Mouse (Mus musculus) spleen, adult 12 weeks (tissue): ENCODE measurements around the gene 4930469K13Rik.
A peak's percentile ranks its signal among the peaks of the same experiment; 100 is the strongest.

Experiments
- DNase-seq: peaks from one replicate; pipeline ENCODE4 v3.0.0; 2022; ENCODE audit warnings: low spot score

4930469K13Rik gene

DNA sequence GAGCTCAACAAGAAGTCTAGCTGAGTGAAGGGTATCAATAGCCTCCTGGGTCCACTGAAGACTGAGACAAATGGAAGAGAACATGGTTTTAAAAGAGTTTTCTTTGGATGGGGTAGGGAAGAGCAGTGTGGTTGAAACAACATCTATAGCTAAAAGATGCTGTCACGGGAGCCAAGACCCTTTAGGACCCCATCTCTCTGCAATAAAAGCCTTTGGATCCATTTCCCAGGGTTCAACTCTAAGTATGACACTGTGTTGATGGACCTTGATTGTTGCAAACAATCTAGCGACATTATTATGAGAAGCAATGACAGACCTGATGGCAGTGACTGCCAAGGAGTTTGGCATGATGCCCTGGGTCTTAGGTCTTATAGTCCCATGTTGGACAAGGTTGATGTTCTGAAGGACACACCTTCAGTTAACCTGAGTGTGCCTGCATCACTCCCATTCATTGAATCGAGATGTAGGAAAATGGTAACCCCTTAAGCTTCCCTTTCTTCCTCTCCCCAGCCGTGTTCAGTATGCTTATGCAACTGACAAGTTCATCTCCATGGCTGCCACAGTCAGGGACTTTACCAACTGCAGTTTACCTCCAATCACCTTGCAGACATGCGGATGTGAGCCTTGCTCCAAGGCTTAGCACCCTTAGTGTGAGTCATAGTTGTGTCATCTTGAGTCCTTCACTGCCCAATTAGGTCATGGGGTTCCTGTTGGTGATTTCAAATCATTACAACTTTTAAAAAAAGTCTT, 62.3 kb downstream of the 4930469K13Rik start:
- DNase-seq = no peak

DNA sequence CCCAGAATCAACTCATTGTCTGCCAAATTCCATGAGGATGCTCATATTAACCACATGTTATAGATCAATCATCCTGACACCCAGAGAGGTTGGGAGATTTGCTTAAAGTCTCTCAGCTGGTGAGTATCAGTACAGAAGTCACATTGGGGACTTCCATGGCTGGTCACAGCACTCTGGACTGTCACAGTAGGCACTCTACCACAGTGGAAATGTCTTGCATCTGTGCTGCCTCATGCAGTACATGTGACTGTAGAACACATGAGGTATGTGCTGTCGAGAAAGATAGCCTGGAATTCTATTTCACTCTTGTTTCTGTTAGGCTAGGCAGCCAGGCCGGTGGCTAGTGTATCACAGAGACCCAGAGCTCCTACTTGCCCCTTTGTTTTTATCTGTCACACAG, 63.6 kb downstream of the 4930469K13Rik start:
- DNase-seq = no peak

DNA sequence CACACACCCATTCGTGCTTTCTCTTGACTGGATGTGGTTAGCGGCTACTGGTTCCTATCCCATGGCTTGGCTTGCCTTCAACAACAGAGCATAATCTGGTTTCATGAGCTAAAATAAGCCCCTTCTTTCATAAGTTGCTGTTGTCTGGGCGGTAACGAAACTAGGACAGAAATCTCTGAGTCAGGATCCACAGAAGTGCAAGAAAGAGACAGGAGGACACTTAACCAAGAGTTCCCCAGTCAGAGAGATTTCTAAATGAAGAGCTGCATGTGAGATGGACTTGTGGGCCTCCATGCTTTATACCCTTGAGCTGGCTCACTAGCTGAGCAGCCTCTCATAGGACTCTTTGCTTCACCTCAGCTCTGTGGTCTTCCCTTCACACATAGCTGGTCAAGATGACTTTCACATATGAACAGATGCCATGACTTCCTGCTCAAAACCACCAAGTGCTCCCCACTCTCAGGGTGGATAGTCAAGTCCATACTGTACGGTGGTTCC, 64.3 kb downstream of the 4930469K13Rik start:
- no peak for DNase-seq

DNA sequence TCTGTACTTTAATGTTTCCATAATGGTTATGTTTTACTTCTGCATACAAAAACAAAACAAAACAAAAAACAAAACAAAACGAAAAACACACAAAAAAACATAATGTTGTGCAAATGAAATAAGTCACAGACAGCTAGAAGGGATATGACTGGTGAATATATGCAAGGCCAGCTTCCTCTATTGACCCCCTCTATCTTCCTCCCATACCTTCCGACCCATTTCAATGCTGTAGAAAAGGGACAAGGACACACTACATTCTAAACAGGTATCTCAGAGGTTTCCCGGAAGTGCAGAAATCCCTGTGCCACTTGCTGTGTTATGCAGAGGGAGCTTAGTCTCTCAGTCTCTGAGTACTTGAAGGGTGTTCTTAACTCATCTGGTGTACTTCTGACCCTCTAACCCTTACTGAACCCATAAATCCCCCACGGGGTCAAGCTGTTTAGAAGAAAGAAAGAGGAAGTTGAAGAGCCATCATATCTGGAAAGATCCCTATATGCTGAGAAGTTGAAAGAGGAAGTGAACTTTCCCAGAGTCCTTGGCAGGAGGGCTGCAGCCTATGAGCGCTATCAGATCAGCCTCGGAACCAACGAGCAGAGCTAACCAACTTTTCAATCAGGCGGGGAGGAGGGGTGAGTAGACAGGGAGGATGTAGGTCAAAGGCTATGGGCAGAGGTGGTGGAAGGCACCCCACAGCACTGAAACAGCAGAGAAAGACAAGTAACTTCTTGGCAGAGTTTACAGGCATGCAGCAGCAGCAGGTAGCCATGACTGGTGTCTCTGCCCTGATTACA, 67.1 kb downstream of the 4930469K13Rik start:
- DNase-seq = peak; percentile 26

DNA sequence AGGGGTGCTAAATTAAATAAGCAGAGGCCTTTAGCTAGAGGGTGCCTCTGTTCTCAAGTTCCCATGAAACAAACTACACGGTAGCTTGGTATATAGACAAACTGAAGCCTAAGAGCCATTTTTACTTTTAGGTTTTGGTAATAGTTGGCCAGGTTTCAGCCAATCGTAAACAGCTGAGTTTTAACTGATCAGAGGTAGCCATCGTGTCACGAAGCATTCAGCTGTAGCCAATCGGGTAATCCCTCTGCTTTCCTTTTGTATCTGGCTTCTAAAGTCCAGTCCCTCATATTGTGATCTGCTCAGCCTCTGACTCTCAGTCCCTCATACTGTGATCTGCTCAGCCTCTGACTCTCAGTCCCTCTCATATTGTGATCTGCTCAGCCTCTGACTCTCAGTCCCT, 68.7 kb downstream of the 4930469K13Rik start:
- DNase-seq = no peak

DNA sequence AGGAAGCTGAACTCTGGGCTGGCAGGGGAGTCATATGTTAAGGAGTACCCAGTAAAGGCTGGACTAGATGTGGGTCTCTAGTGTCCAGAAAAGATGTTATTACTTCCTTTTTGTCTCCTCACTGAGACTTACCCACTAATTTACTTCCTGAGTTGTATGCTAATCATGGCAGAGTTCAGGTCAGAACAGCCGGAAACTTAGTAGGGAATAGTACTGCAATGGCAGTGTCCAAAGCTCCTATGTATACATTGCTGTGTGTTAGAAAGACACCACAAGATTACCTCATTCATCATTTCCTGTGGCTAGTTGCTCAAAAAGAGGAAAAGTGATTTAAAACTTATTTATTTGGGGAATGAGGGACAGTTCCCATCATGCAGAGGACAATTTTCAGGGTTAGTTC, 73.3 kb downstream of the 4930469K13Rik start:
- no peak for DNase-seq

DNA sequence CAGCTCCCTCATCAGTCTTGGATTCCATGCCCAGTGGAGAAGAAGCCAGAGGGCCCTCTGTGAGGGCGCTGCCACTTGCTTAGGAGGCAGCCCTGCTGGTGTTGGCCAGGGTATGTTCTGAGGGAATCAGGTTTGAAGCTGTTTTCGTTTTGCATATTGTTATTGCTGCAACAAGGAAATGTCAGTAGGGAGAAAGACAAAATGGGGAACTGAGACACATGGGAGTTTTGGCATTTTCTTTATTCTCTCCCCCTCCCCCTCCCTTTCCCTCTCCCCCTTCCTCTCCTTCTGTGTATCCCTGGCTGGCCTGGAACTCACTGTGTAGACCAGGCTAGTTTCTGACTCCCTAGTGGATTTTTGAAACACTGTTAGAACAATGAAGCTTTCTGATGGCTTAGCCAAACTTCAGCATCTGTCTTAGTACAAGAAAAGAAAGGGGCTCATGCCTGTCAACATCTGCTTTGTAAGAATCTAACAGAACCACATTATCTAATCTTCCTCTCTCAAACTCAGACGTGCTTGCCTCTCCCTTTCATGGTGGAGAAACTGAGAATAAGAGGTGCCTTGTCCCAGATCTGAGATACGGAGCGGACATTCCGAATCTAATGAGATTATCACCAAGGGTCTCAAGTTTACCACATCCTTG, 86.2 kb downstream of the 4930469K13Rik start:
- no peak for DNase-seq

DNA sequence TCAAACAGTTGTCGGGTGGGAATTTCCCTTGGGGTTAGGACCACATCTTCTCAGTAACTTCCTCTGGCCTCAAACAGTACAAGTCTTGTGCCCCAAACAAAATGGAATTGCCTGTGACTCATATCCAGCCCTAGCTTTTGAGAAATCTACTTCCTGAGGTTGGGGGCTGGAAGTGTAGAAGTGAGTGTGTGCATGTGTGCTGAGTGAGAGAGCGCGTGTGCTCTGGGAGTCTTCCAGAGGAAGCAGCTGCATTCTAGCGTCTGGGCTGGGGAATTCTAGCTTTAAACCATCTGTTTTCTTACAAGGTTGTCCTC, 87.5 kb downstream of the 4930469K13Rik start:
- no peak for DNase-seq

DNA sequence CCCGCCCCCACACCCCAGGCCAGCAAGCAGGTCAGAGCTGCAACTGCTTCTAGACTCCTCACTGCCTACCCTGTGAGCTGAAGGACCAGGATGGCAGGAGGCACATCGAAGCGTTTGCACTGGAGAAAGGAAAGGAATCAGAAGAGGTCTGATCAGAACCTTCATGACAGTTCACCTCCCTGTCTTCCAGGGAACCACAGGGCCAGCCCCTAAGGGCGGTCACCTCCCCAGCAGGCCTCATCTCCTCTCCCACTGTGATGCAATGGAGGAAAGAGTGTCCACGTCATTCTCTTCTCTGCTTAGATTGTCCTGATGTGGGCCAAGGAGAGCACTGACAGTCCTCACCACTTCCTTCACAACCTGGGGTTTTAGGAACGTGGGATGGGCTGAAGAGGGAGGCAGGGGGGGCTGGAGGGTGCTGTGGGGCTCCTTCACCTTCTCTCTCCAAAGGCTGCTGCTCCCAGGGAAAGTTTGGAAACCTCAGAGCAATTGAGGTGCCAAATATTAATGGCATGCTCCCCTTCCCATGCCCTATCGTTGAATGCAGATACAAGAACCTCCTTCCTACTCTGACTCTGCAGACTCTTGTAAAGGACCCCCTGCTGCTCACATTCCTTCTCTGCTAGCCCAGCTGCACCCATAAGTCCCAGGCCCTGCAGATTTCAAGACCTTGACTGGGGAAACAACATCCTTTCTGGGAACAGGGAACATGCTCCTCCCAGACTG, 88.1 kb downstream of the 4930469K13Rik start:
- DNase-seq = no peak

DNA sequence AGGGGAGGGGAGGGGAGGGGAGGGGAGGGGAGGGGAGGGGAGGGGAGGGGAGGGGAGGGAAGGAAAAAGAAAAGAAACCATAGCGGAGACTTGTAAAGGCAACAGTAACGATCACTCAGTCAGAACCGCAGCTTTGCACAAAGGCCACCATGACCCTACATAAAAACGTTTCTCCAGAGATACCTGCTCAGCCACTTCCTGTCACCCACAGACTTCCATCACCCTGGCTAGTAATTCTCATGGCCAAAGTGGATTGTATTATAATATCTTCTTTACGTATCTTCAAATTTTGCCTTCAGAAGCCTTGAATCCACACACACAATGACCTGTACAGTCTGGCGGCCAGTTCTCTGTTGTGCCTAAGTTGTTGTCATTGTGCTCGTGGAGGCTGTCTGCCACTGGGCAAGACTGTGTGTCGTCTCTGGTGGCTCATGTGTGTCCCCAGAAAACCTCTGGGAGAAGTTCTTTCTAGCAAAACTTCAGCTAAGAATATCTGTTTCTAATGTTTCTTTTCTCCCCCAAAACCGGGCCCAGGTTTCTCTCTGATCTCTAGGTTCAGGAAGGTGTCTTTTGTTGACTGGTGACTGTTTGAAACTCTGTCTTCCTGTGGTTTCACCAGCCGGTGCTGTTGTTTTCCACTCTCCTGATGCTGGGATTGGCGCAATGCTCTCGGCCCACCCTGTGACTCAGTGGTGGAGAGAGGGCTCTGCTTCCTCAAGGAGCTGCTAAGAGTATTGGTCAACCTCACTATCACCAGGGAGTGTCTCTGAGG, 88.9 kb downstream of the 4930469K13Rik start:
- DNase-seq = no peak

DNA sequence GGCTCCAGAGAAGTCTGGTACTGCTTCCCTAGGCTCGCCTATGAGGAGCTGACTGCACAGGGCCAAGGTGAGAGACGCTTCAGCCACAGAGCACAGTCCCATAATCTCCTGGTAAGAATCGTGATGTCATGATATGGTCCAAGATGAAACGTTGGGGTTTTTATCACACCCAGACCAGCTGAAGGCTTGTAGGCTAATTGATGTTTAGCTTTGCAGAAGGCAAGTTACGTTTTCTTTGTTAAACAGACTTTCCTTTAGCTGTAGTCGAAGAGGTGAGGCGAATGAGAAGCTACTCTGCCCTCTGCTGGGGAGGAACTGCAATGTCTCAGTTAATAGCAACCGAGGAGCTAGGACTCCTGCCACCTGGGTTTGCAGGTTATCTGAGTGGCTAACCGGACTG, 89.7 kb downstream of the 4930469K13Rik start:
- DNase-seq = peak; percentile 35

DNA sequence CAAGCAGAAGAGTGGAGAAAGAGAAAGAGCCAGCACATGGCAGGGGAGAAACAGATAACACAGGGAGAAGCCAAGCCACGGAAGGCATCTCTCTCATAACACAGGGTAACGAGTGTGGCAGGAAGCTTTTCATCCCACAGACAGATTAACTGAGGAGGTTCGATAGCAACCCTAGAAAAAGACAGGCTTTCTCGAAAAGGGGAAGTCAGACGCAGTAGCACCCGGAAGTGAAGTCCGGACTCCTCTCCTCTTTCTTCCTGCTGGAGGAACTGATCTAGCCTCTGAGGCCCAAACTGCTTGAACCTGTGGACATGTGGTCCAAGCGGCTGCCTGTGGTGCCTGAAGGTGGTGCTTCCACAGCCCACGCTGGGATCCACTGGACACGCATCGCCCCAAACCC, 90.1 kb downstream of the 4930469K13Rik start:
- DNase-seq = peak; percentile 14

DNA sequence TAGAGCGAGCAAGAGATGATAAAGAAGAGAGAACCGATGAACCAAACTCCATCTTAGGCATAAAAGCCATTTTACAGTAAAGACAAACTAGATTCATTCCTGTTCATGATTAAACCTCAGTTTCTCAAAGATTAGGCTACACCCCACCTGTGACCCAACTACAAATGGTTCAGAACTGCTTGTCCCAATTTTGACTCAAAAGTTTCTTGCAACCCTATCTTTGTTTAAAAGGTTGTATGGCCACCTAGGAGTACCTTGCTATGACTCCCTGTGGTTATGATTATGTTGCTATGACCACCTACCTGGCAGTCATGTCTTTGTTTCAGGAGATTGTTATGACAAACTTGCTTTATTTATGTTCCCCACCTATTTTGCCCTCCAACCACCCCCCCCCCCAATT, 90.7 kb downstream of the 4930469K13Rik start:
- no peak for DNase-seq

DNA sequence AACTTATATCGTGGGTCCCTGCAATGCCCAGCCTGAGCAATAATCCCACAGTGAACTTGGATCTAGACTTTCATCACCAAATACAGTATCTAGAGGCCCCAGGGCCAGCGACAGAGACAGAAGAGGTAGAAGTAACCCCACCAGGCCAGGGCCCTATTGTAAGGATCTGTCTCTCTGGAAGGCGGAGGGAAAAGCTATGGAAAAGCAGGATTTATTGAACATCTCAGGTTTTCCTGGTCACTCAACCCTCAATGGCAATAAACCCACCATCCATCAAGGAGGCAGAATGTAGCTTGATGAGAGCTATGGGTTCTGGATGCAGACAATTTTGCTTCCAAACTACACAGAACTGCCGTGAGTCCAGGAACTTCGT, 95.8 kb downstream of the 4930469K13Rik start:
- DNase-seq = no peak

DNA sequence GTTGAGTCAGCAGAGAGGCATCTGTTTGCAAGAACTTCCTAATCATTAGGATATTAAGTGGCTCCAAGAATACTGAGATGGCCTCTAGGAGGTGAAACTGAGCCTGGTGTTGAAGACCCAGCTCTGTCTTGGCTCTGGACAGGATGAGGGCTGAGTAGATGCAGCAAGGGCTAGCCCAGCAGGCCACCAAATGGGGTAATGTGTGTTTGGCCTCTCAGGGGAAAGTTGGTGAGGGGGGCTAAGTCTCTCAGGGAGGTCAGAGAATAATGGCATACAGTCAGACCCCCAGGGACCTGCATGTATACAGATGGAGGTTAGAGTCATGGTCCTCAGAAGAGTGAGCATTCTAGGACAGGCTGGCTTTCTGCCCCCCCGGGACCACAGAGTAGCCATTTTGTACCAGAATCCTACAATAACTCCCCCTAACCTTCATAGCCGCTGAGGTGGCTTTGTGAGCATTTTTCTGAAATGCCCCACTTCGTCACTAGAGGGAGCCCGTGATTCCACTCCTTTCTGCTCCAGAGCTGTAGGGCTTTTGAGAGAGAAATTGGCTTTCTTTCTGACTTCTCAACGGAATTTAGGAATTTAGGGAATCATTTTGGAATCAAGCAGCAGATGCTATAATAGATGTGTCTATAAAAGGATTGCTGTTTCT, 96.3 kb downstream of the 4930469K13Rik start:
- peak; percentile 29 for DNase-seq

DNA sequence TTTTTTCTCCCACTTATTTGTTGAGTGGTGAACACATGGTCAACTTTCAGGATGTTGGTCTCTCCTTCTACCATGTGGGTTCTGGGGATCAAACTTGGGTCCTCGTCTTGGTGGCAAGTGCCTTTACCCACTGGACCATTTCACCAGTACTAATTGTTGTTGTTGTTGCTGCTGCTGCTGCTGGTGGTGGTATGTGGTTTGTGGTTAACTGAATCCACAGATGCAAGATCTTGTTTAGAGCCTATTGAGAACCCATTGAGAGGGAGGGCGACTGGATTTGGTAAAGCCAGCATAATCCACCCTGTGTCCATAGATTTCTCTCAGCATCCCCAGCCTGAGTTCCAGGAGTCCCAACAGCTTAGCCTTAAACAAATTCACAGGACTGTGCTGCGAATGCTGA, 97.9 kb downstream of the 4930469K13Rik start:
- DNase-seq = no peak

DNA sequence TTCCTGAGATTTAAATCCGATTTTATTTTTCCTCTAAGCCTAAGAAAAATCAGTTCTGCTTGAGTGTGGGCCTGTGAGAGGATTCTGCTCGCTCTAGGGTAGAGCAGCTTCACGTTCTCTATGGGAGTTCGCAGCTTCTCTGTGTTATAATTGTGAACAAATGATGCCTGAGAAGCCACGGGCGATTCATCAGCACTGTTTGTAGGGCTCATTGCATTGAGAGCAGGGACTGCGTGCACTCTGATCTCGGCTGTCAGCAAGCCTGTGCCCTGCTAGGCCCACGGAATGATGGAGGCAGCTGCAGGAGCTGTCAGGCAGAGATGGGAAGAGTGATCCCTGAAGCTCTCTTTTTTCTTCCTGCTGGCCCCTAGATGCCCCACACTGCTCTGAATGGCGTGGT, 100.1 kb downstream of the 4930469K13Rik start:
- no peak for DNase-seq

DNA sequence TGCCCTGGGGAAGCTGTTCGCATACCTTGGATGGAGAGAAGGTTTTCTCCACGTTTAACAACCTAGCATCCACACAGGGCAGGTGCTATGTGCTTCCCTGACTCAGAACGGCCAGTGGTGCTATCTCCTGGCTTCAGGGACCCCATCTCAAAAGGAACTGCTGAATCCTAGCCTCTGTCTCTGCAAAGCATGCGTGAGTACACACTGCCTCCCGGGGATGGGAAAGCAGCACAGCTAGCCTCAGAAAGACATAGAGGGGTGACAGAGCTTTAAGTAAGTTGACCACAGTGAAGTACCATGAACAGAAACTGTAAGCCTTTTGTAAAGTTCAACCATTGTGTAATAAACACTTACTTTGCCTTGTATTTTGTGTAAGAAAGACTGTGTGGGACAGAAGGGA, 104.9 kb downstream of the 4930469K13Rik start:
- DNase-seq = no peak

DNA sequence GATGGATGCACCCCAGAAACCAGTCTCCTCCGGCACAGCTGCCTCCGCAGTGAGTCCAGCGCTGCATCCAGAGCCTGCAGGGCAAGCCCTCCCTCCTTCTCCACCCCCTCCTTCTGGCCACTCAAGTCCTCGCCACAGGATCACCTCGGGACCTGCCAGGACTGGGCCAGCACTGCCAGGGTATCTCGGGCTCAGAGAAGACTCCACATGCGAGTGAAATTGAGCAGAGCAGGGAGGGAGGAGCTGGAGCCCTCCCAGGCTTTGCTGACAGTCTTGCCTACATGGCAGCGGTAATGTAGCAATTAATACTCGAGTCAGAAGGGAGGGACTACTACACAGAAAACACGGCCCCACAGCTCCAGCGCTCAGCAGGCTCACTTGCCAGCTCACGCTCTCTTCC, 105.4 kb downstream of the 4930469K13Rik start, which contains the start of gene Kcnip1:
Gene Kcnip1, minus strand, starts transcription at position 215 of the 400 bp plus-strand sequence.
- no peak for DNase-seq

DNA sequence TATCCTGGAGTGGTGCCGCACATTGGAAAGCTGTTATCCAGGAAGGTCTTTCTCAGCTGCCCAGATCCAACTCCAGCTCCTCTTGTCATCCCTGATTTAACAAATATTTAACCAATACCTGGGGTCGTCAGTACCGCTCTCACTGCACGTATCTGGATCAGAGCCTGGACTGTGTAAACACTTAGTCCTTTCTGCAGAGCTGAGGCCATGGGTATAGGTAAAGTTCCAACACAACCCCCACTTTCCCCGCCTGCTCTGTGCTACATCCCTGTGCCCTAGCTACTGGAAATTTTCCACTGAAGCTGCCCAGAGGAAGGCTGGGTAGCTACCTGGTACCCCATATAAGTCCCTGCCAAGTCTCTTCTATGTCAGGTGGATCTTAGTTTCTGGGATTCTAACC, 108.4 kb downstream of the 4930469K13Rik start:
- no peak for DNase-seq

DNA sequence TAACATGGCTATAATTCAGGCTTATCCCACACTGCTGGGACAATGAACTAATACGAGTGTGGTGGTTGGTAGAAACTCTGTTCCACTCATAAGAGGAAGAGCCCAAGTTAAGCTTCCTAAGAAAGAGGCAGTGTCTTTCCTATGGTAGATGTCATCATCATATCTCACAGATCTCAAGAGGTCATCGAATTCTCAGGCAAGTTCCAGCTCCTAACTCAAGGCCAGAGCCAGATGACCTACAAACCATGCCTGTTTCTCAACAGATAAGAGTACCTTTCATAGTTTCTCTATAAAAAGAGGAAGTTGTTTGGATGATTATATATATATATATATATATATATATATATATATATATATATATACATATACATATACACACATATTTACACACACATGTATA, 111.8 kb downstream of the 4930469K13Rik start:
- no peak for DNase-seq
